13 mouse cellular contexts compared by ENCODE assay signal in genomic region chr12:84212297-84212696, GRCm38 (mm10). TPM values are rescaled to one million over a fixed set of nuclear protein-coding genes. Genes with fewer than 3 reads are reported as not detected.
DNase-seq lines count a peak whose midpoint lies in the region; ATAC-seq and TF ChIP-seq lines count a peak whose summit lies in the region.
"Had no signal": no experiment of that assay in that cellular context is flagged by ENCODE, and none has a peak within 500 bp of the region (broad histone marks: within the 10 kb centered on the region; RNA-seq: fewer than 3 reads in every experiment).

No protein-coding gene starts in this region.

- peaks cover 55 to 73% of the 10 kb centered on the region in 2 experiments for H3K4me1 ChIP-seq in heart, embryonic 14.5 days (ENCODE audit: control insufficient read depth in 2 of 2, insufficient read depth in 2 of 2, low read length in 2 of 2)
- H3K4me1 ChIP-seq in kidney, embryonic 16.5 days (ENCODE audit: insufficient read depth, low read length) = peaks cover 63% of the 10 kb centered on the region
- H3K4me1 ChIP-seq in stomach, postnatal 0 days (replicated peaks; ENCODE audit: control insufficient read depth, insufficient read depth) = peaks cover 15% of the 10 kb centered on the region

- H3K27ac ChIP-seq in heart, embryonic 14.5 days (replicated peaks in 1 of 2; ENCODE audit: control insufficient read depth in 1 of 2, insufficient read depth in 1 of 2, low read depth in 2 of 2, low read length in 2 of 2) = peak overlapping the region; percentile 53 to 55; a peak in 3 of 4 replicates
- peak overlapping the region; percentile 37; the same call in 1 of the 2 replicates for H3K27ac ChIP-seq in kidney, embryonic 16.5 days (ENCODE audit: low read length)
- H3K27ac ChIP-seq in stomach, postnatal 0 days (replicated peaks) = peak overlapping the region; percentile 13; the same call in 1 of the 2 replicates

- TF ChIP-seq EP300 in stomach, postnatal 0 days (optimal IDR thresholded peaks at IDR 0.05) = no peak

- no peak for TF ChIP-seq CTCF in stomach, postnatal 0 days (IDR thresholded peaks at IDR 0.05; ENCODE audit: low read depth)

- 19% methylated on average over 4 of the region's 4 CpGs for WGBS in heart, embryonic 14.5 days
- whole genome bisulfite sequencing in kidney, embryonic 16.5 days = 18% methylated on average over 4 of the region's 4 CpGs
- 27% methylated on average over 4 of the region's 4 CpGs for WGBS in stomach, postnatal 0 days

- ATAC-seq in heart, embryonic 14.5 days (ENCODE audit: insufficient number of reproducible peaks, insufficient read depth, low FRiP score, low read depth) = no peak
- ATAC-seq in kidney, embryonic 16.5 days (ENCODE audit: low FRiP score, low TSS enrichment) = peak; percentile 66; the same call in 1 of the 2 replicates
- ATAC-seq in stomach, postnatal 0 days (ENCODE audit: low FRiP score, low TSS enrichment) = peak; percentile 41; the same call in 1 of the 2 replicates
- ATAC-seq in megakaryocyte progenitor cell, adult 5-6 weeks (replicated peaks; ENCODE audit: poor library complexity) = no peak
- ATAC-seq: activated CD4-positive, CD25-positive, alpha-beta regulatory T cell, adult 4 months; inflammation-experienced regulatory T-cells, adult 6 months had no signal

- H3K9me3 ChIP-seq in heart, embryonic 14.5 days (ENCODE audit: control insufficient read depth, low read length) = no peaks in the 10 kb centered on the region
- H3K9me3 ChIP-seq in kidney, embryonic 16.5 days (ENCODE audit: low read length) = no peaks in the 10 kb centered on the region
- no peaks in the 10 kb centered on the region for H3K9me3 ChIP-seq in stomach, postnatal 0 days (ENCODE audit: control insufficient read depth, low read length)
- H3K9me3 ChIP-seq: limb, embryonic 13.5 days had no signal

- peak overlapping the region; percentile 24 for H3K4me2 ChIP-seq in heart, embryonic 14.5 days (ENCODE audit: low read length)
- H3K4me2 ChIP-seq in kidney, embryonic 16.5 days (replicated peaks; ENCODE audit: low read depth, low read length) = no peak overlapping the region
- H3K4me2 ChIP-seq in stomach, postnatal 0 days (replicated peaks; ENCODE audit: low read depth) = no peak overlapping the region
- H3K4me2 ChIP-seq: limb, embryonic 13.5 days had no signal

- H3K4me3 ChIP-seq in heart, embryonic 14.5 days (ENCODE audit: control insufficient read depth in 1 of 2, insufficient read depth in 1 of 2, low read depth in 1 of 2, low read length in 2 of 2) = no peak overlapping the region
- H3K4me3 ChIP-seq in kidney, embryonic 16.5 days (ENCODE audit: low read length) = no peak overlapping the region
- no peak overlapping the region for H3K4me3 ChIP-seq in stomach, postnatal 0 days (ENCODE audit: low read depth, low read length)
- H3K4me3 ChIP-seq: limb, embryonic 13.5 days had no signal

- no peaks in the 10 kb centered on the region for H3K27me3 ChIP-seq in heart, embryonic 14.5 days (ENCODE audit: control insufficient read depth, insufficient read depth, low read length)
- H3K27me3 ChIP-seq in kidney, embryonic 16.5 days (ENCODE audit: insufficient read depth, low read length) = no peaks in the 10 kb centered on the region
- no peaks in the 10 kb centered on the region for H3K27me3 ChIP-seq in stomach, postnatal 0 days (ENCODE audit: control insufficient read depth, insufficient read depth, low read length)
- H3K27me3 ChIP-seq: limb, embryonic 13.5 days had no signal

- DNase-seq in heart, postnatal 36 days = no peak
- peak; percentile 68 for DNase-seq in urinary bladder, postnatal 14 days (ENCODE audit: low spot score)
- no peak for DNase-seq in urinary bladder, postnatal 25 days (ENCODE audit: low spot score)
- no peak for DNase-seq in stomach, postnatal 0 days (ENCODE audit: low spot score)
- DNase-seq in right cerebral cortex, postnatal 25 days = no peak
- DNase-seq: cerebellum, adult 8-10 months; thymus, postnatal 25 days had no signal

- 0 out of 2 replicates have a peak overlapping the region, but pooled peaks have one; percentile 8 for H3K9ac ChIP-seq in heart, embryonic 14.5 days (ENCODE audit: low read length)
- H3K9ac ChIP-seq in kidney, embryonic 16.5 days (replicated peaks; ENCODE audit: low read length) = no peak overlapping the region
- H3K9ac ChIP-seq in stomach, postnatal 0 days (ENCODE audit: low read length) = no peak overlapping the region

- H3K36me3 ChIP-seq in heart, embryonic 14.5 days (ENCODE audit: control insufficient read depth, insufficient read depth, low read length) = peaks cover 8% of the 10 kb centered on the region; the same call in 1 of the 2 replicates
- H3K36me3 ChIP-seq in kidney, embryonic 16.5 days (ENCODE audit: insufficient read depth, low read length) = 0 out of 2 replicates have a peak, but pooled peaks cover 2% of the 10 kb centered on the region
- no peaks in the 10 kb centered on the region for H3K36me3 ChIP-seq in stomach, postnatal 0 days (ENCODE audit: control insufficient read depth, insufficient read depth, low read length)

- intact Hi-C loops in heart, postnatal 36 days (cut with DNase I) = no loop called here

RNA-seq across cellular contexts. Expression of gene Elmsan1, which starts 6.4 kb away (rescaled TPM):
- 7.1 and 7.4 TPM in 2 replicates for polyA plus RNA-seq in heart, embryonic 14.5 days (2014; fragmentation: Nextera tagmentation; extraction: Ambion mirVana)
- 10 to 100 TPM; 15.6 to 15.9 TPM for total RNA-seq in heart, postnatal 36 days (2021)
- polyA plus RNA-seq in kidney, embryonic 16.5 days (2015; fragmentation: Nextera tagmentation; extraction: Ambion mirVana) = 8.6 and 9.3 TPM in 2 replicates
- 4.0 and 4.1 TPM in 2 replicates for polyA plus RNA-seq in stomach, postnatal 0 days (2015; fragmentation: Nextera tagmentation; extraction: Ambion mirVana)
- 13.7 and 14.1 TPM in 2 replicates for total RNA-seq in megakaryocyte progenitor cell, adult 5-6 weeks (2015)
- 11.5 and 15.2 TPM in 2 replicates for total RNA-seq in megakaryocyte progenitor cell, adult 5-6 weeks (2017)

Comparison
In these comparisons a context has a peak if more than half of its experiments do, and no peak if none do; other contexts are left out.
1. ATAC-seq: peak in kidney, embryonic 16.5 days (single experiment) and stomach, postnatal 0 days (single experiment); none in heart, embryonic 14.5 days (single experiment) and megakaryocyte progenitor cell, adult 5-6 weeks (single experiment).
2. Peak in every context shown above with its lines, with median percentiles within 50 percentile points of each other: H3K27ac ChIP-seq.